Mouse (Mus musculus) neural tube, embryonic 14.5 days (tissue): Measurements from ENCODE around the gene Tex52. TPM values are rescaled to one million over a fixed set of nuclear protein-coding genes. Genes with fewer than 3 reads are reported as not detected.

Source experiments
- ATAC-seq: fragments of 200-750 bp; cut with Nextera tagmentation; 2 replicates; pipeline ENCODE4 v1.8.0; 2017; ENCODE audit warnings: low read depth, mild to moderate bottlenecking, moderate TSS enrichment, moderate library complexity
- H3K27ac ChIP-seq: fragments of 300-500 bp; sonication (generic); 2 replicates; pipeline ENCODE4 v1.5.1; 2014; ENCODE audit warnings: low read depth, mild to moderate bottlenecking, control low read depth, low read length, moderate library complexity, mixed read lengths
- H3K27me3 ChIP-seq: fragments of 300-500 bp; sonication (generic); 2 replicates; pipeline ENCODE4 v1.6.1; 2014; ENCODE audit warnings: low read length; ENCODE audit not compliant: control insufficient read depth, insufficient read depth
- H3K36me3 ChIP-seq: fragments of 300-500 bp; sonication (generic); 2 replicates; pipeline ENCODE4 v1.6.1; 2014; ENCODE audit warnings: low read length, mixed read lengths; ENCODE audit not compliant: control insufficient read depth, insufficient read depth
- H3K4me1 ChIP-seq: fragments of 300-500 bp; sonication (generic); 2 replicates; pipeline ENCODE4 v1.6.1; 2014; ENCODE audit warnings: low read length; ENCODE audit not compliant: control insufficient read depth, insufficient read depth
- H3K4me2 ChIP-seq: fragments of 300-500 bp; sonication (generic); 2 replicates; pipeline ENCODE4 v1.6.1; 2014; ENCODE audit warnings: mild to moderate bottlenecking, low read depth, low read length, control low read depth
- H3K4me3 ChIP-seq: fragments of 300-500 bp; sonication (generic); 2 replicates; pipeline ENCODE4 v1.5.1; 2014; ENCODE audit warnings: low read depth, low read length, control low read depth, mixed read lengths
- H3K9ac ChIP-seq: fragments of 300-500 bp; sonication (generic); replicated peaks from 2 replicates; pipeline ENCODE4 v1.6.1; 2014; ENCODE audit warnings: low read depth, mild to moderate bottlenecking, control low read depth, low read length, mixed read lengths
- H3K9me3 ChIP-seq: fragments of 300-500 bp; sonication (generic); 2 replicates; pipeline ENCODE4 v1.6.1; 2016; ENCODE audit warnings: low read length; ENCODE audit not compliant: control insufficient read depth
- WGBS: fragments of 180-500 bp; shearing (Covaris S2); extraction: QIAGEN DNeasy Blood & Tissue Kit; methylation state at CpG from one replicate; pipeline ENCODE4 v1.1.7; 2014; 5-methylcytosine and 5-hydroxymethylcytosine counted together
- polyA plus RNA-seq: library from polyadenylated mRNA; unstranded; fragments of >200 nt; fragmentation: Nextera tagmentation; extraction: Ambion mirVana; gene quantifications from 2 replicates; pipeline ENCODE4 v1.2.1, GENCODE M21; 2014

The Tex52 gene
- polyA plus RNA-seq, 1 experiment from 2014 or later = 0.19 TPM

DNA sequence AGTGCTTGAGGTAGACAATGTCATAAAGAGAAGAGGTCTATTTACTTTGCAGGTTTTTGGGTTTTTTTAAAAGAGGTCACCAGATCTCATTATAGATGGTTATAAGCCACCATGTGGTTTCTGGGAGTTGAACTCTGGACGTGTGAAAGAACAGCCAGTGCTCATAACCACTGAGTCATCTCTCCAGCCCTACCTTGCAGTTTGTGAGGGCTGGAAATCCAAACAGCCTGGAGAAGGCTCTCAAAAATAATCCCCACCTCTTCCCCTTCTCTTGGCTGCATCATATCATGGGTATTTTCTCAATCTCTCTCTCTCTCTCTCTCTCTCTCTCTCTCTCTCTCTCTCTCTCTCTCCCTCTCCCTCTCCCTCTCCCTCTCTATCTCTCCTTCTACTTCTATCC lies 15.4 kb downstream of the Tex52 start:
- Histone ChIP-seq H3K4me3 (no peak overlapping the region), H3K27ac (no peak overlapping the region)
- WGBS = 68% methylated on average over 1 of the region's 1 CpGs

DNA sequence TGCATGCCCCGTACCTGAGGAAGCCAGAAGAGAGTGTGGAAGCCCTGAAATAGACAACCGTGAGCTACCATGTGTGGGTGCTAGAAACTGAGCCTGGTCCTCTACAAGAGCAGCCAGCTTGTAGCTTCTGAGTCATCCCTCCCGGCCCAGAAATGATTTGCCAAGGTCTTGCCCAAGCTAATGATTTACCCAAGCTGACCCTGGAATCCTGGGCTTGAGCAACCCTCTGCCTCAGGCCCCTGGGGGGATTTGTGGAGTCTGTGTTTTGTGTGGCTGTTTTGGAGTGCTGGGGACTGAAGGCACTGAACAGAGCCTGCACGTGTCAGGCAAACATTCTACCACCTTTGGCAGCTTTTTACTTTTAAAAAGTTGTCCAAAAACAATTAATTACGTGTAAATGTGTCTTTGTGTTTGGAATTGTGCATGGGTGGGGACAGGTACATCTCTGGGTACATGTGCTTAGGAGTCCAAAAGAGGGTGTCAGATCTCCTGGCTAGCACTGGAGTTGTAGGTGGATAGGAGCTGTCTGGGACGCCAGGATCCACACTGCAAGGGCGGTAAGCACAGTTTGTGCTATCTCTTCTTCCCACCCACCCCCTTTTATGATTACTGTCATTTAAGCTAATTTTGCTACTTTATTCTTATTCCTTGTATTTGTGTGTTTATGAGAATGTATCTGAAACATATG lies 22.5 kb downstream of the Tex52 start:
- Histone ChIP-seq H3K27ac (no peak overlapping the region), H3K4me2 (no peak overlapping the region), H3K4me3 (no peak overlapping the region), H3K9ac (no peak overlapping the region), H3K27me3 (no peaks in the 10 kb centered on the region), H3K4me1 (0 out of 2 replicates have a peak, but pooled peaks cover 13% of the 10 kb centered on the region), H3K9me3 (no peaks in the 10 kb centered on the region), H3K36me3 (no peaks in the 10 kb centered on the region)
- no peak for ATAC-seq
- 77% methylated on average over 7 of the region's 7 CpGs for WGBS

More for the DNA sequence above, 15.4 kb downstream of the Tex52 start:
- Histone ChIP-seq H3K9me3 (no peaks in the 10 kb centered on the region), H3K4me2 (no peak overlapping the region), H3K36me3 (no peaks in the 10 kb centered on the region), H3K9ac (no peak overlapping the region), H3K27me3 (no peaks in the 10 kb centered on the region), H3K4me1 (no peaks in the 10 kb centered on the region)
- ATAC-seq = no peak

DNA sequence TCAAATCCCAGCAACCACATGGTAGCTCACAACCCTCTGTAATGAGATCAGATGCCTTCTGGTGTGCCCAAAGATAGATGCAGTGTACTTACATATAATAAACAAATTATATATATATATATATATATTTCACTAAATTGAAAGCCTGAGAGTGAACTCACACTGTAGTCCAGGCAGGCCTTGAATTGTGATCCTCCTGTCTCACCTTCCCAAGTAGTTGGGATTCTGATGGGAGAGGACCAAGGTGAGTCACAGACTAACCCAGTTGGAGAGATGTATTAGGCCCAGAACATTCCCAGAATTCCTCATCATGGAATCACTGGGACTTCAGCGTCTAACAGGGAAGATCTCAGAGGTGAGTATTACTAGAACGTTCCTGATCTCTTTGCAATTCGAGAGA lies 23.7 kb downstream of the Tex52 start, which contains the start of gene Nrip2:
TSS of gene Nrip2 (plus strand) at position 301 of the 400 bp plus-strand sequence.
- H3K4me2 ChIP-seq = peak within 1 kb of the TSS; percentile 51
- ATAC-seq = no peak
- H3K4me1 ChIP-seq = 0 out of 2 replicates have a peak, but pooled peaks cover 13% of the 10 kb centered on the region
- H3K27me3 ChIP-seq = no peaks in the 10 kb centered on the region
- peak within 1 kb of the TSS; percentile 21 for H3K9ac ChIP-seq
- H3K36me3 ChIP-seq = no peaks in the 10 kb centered on the region
- peak within 1 kb of the TSS; percentile 27 for H3K4me3 ChIP-seq
- peak within 1 kb of the TSS; percentile 65 for H3K27ac ChIP-seq
- 81% methylated on average over 3 of the region's 3 CpGs for WGBS
- no peaks in the 10 kb centered on the region for H3K9me3 ChIP-seq

DNA sequence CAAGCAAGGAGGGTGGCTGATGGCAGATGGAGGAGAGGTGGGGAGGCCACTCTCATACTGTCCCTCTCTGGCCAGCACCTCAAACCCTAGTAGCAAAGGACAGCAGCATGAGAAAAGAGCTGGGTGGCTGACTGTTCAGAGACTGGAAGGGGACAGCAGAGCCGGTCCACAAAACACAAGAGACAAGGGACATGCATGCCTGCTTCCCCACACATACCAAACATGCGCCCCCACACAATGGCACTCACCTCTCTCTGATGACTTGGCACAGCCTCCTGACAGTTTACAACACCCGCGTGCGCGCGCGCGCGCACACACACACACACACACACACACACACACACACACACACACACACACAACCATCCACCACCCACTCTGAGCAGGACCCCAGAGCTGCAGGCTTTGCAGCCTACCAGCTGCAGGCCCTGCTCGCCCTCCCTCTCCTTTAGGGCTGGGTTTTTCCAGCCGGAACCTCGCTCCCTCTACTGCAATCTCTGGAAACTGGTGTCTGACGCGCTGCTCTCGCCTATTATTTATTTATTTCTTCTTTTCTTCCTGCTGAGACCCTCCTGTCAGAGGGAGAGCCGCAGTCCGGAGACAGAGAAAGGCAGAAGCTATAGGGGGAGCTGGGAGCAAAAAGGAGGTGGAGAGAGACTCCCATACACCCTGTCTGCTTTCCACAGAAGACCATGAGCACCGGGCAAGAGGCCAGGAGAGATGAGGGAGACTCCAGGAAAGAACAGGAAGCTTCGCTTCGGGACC lies 24.3 kb downstream of the Tex52 start:
- ATAC-seq = peak; percentile 90
- WGBS = 30% methylated on average over 16 of the region's 21 CpGs

DNA sequence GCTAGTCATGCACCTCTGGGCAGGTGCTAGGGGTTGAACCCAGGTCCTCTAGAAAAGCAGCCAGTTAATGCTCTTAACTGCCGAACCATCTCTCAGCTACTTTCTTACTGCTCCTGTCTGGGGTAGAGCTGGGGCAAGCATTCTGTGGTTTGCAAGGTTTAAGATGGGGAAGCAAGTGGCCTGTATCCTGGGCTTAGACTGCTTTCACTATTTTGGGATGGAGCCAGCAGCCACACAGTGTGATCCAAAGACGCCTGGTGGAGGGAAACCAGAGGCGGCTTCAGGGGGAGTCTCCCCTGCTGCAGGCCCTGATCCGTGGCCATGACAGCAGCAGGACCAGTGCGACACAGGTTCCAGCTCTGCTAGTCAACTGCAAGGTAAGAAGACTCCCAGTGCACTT lies 29.5 kb downstream of the Tex52 start:
- WGBS = 70% methylated on average over 5 of the region's 5 CpGs
- Histone ChIP-seq H3K9me3 (no peaks in the 10 kb centered on the region), H3K27me3 (no peaks in the 10 kb centered on the region), H3K27ac (no peak overlapping the region), H3K36me3 (peaks cover 16% of the 10 kb centered on the region; the same call in 1 of the 2 replicates), H3K4me1 (0 out of 2 replicates have a peak, but pooled peaks cover 13% of the 10 kb centered on the region), H3K9ac (no peak overlapping the region), H3K4me2 (no peak overlapping the region), H3K4me3 (no peak overlapping the region)
- no peak for ATAC-seq

More for the DNA sequence above, 24.3 kb downstream of the Tex52 start:
- Histone ChIP-seq H3K9me3 (no peaks in the 10 kb centered on the region), H3K9ac (peak overlapping the region; percentile 21), H3K36me3 (no peaks in the 10 kb centered on the region), H3K4me3 (peak overlapping the region; percentile 27), H3K4me1 (0 out of 2 replicates have a peak, but pooled peaks cover 13% of the 10 kb centered on the region), H3K4me2 (peak overlapping the region; percentile 51), H3K27ac (peak overlapping the region; percentile 65), H3K27me3 (no peaks in the 10 kb centered on the region)

DNA sequence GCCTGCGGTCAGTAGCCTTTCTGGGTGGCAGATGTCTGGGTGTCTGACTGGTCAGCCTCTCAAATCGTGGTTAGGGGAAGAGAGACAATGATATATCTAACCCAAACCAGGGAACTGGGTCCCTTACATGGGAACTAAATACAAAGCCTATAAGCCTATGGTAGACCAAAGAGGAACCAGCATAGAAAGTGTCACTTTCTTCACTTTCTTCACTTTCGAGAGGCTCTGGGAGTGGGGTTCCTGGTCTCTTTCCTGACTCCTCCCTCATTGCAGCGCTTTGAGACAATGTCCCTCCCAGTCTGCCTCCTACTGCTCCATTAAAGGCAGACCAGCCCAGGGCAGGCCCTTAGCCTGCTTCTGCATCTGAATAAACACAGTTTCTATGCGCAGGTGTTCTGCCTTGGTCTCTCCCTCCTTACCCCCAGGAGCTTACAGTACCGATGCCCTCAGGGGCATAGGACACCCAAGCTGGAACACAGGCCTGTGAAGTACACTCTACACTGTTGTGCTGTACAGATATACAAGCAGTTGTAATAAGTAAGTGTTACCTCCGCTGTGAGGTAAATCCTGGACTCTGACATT lies 33.4 kb downstream of the Tex52 start:
- Histone ChIP-seq H3K4me1 (no peaks in the 10 kb centered on the region), H3K27ac (no peak overlapping the region), H3K27me3 (no peaks in the 10 kb centered on the region), H3K9me3 (no peaks in the 10 kb centered on the region), H3K36me3 (peaks cover 41% of the 10 kb centered on the region), H3K9ac (no peak overlapping the region), H3K4me2 (no peak overlapping the region), H3K4me3 (no peak overlapping the region)
- no peak for ATAC-seq
- 92% methylated on average over 7 of the region's 7 CpGs for WGBS

DNA sequence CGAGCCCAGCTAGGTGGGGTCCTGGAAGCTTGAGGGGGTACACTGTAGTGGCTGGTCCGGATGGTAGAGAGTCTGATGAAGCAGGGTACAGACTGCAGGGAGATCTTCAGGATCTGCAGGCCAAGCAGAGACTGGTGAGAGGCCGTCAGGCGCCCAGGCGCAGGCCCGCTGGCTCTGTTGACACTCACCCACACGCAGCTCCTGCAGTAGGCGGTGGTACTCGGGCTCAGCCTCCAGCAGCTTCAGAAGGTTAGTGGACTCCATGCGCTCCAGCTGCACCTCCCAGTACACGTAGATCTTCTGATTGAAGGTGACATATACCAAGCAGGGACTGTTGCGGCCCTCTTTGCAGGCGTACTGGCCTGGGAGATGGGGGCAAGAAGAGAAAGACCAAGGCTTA lies 35.0 kb downstream of the Tex52 start:
- WGBS = 97% methylated on average over 13 of the region's 13 CpGs
- Histone ChIP-seq H3K36me3 (peaks cover 46% of the 10 kb centered on the region), H3K27me3 (no peaks in the 10 kb centered on the region), H3K4me2 (no peak overlapping the region), H3K9ac (no peak overlapping the region), H3K4me1 (no peaks in the 10 kb centered on the region), H3K9me3 (no peaks in the 10 kb centered on the region), H3K27ac (no peak overlapping the region), H3K4me3 (no peak overlapping the region)
- no peak for ATAC-seq

DNA sequence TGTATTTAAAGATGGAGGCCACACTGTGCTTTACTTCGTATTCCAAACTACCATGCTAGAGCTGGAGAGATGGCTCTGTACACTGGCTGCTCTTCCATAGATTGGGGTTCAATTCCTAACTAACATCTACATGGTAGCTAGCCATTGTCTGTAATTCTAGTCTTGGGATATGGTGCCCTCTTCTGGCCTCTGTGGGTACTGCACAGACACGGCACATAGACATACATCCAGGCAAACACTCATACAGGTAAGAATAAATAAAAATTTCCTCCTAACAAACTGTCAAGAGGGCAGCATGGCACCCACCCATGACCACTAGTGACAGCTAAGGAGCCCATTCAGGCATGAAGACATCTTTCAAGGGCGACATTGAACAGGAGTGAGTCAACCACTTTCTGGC lies 35.9 kb downstream of the Tex52 start:
- WGBS = 26% methylated on average over 3 of the region's 3 CpGs
- peak; percentile 47; the same call in 1 of the 2 replicates for ATAC-seq
- H3K9me3 ChIP-seq = no peaks in the 10 kb centered on the region
- no peak overlapping the region for H3K27ac ChIP-seq
- H3K9ac ChIP-seq = no peak overlapping the region
- no peak overlapping the region for H3K4me3 ChIP-seq
- H3K36me3 ChIP-seq = peaks cover 43% of the 10 kb centered on the region
- H3K27me3 ChIP-seq = no peaks in the 10 kb centered on the region
- H3K4me2 ChIP-seq = no peak overlapping the region
- H3K4me1 ChIP-seq = no peaks in the 10 kb centered on the region

DNA sequence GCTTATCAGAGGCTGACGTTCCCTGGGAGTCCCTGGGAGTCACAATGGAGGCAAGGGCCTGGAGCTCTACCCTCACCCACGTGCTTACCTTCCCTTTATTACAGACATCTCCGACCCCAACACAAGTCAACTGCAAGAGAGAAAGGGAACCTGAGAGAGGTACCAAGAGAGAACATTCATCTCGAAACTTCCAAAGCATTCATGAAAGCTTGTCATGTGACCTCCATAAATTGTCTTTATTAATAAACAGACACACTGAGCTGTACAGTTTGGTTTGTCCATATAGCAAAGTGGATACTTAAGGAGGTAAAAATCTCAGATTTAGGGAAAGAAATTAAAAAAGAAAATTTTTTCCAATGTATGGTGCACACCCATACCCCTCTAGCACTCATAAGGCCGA lies 40.9 kb downstream of the Tex52 start:
- ATAC-seq = no peak
- no peak overlapping the region for H3K4me3 ChIP-seq
- H3K27ac ChIP-seq = no peak overlapping the region
- H3K9ac ChIP-seq = no peak overlapping the region
- 94% methylated on average over 5 of the region's 5 CpGs for WGBS
- no peaks in the 10 kb centered on the region for H3K27me3 ChIP-seq
- H3K4me1 ChIP-seq = no peaks in the 10 kb centered on the region
- H3K4me2 ChIP-seq = no peak overlapping the region
- peaks cover 22% of the 10 kb centered on the region; the same call in 1 of the 2 replicates for H3K36me3 ChIP-seq
- no peaks in the 10 kb centered on the region for H3K9me3 ChIP-seq
